Mouse (Mus musculus): ENCODE results near the gene Anapc16.

Anapc16 gene

GRCm38 (mm10) chr10:60002673-60003212 is at the start of gene Anapc16, which contains the start of gene Ascc1:
Anapc16 (minus strand) TSS chr10:60003135.
Ascc1 (plus strand) TSS chr10:60002805.
- DNase-seq (ENCODE audit: low read depth, low spot score) = peak; percentile 98

GRCm38 (mm10) chr10:60050581-60050980 is 47.6 kb upstream of the Anapc16 start:
- no peak for DNase-seq (ENCODE audit: low read depth, low spot score)

GRCm38 (mm10) chr10:60046696-60047095 is 43.8 kb upstream of the Anapc16 start:
- no peak for DNase-seq (ENCODE audit: low read depth, low spot score)

GRCm38 (mm10) chr10:60042350-60042922 is 39.5 kb upstream of the Anapc16 start:
- DNase-seq (ENCODE audit: low read depth, low spot score) = no peak

GRCm38 (mm10) chr10:60035744-60036143 is 32.8 kb upstream of the Anapc16 start:
- DNase-seq (ENCODE audit: low read depth, low spot score) = no peak

- DNase-seq (ENCODE audit: low read depth, low spot score) = no peak
Measured at GRCm38 (mm10) chr10:60034621-60035020, 31.7 kb upstream of the Anapc16 start.

- no peak for DNase-seq (ENCODE audit: low read depth, low spot score)
Measured at GRCm38 (mm10) chr10:60033064-60033463, 30.1 kb upstream of the Anapc16 start.

- DNase-seq (ENCODE audit: low read depth, low spot score) = no peak
Measured at GRCm38 (mm10) chr10:60032622-60033021, 29.7 kb upstream of the Anapc16 start.

GRCm38 (mm10) chr10:60031985-60032384 is 29.1 kb upstream of the Anapc16 start:
- DNase-seq (ENCODE audit: low read depth, low spot score) = no peak

- DNase-seq (ENCODE audit: low read depth, low spot score) = no peak
Measured at GRCm38 (mm10) chr10:60031562-60031961, 28.6 kb upstream of the Anapc16 start.

- no peak for DNase-seq (ENCODE audit: low read depth, low spot score)
Measured at GRCm38 (mm10) chr10:60029387-60029786, 26.5 kb upstream of the Anapc16 start.

GRCm38 (mm10) chr10:60028979-60029378 is 26.0 kb upstream of the Anapc16 start:
- DNase-seq (ENCODE audit: low read depth, low spot score) = no peak

- DNase-seq (ENCODE audit: low read depth, low spot score) = peak; percentile 70
Measured at GRCm38 (mm10) chr10:60028181-60028580, 25.2 kb upstream of the Anapc16 start.

- DNase-seq (ENCODE audit: low read depth, low spot score) = peak; percentile 49
Measured at GRCm38 (mm10) chr10:60027619-60028084, 24.7 kb upstream of the Anapc16 start.

GRCm38 (mm10) chr10:60026759-60027395 is 23.9 kb upstream of the Anapc16 start:
- no peak for DNase-seq (ENCODE audit: low read depth, low spot score)

- no peak for DNase-seq (ENCODE audit: low read depth, low spot score)
Measured at GRCm38 (mm10) chr10:60023751-60024150, 20.8 kb upstream of the Anapc16 start.

- DNase-seq (ENCODE audit: low read depth, low spot score) = peak; percentile 26
Measured at GRCm38 (mm10) chr10:60019299-60019698, 16.4 kb upstream of the Anapc16 start.

GRCm38 (mm10) chr10:60016223-60016622 is 13.3 kb upstream of the Anapc16 start:
- DNase-seq (ENCODE audit: low read depth, low spot score) = no peak

- no peak for DNase-seq (ENCODE audit: low read depth, low spot score)
Measured at GRCm38 (mm10) chr10:60009115-60009514, 6.2 kb upstream of the Anapc16 start.

- peak; percentile 75 for DNase-seq (ENCODE audit: low read depth, low spot score)
Measured at GRCm38 (mm10) chr10:60005264-60005663, 2.3 kb upstream of the Anapc16 start.

- no peak for DNase-seq (ENCODE audit: low read depth, low spot score)
Measured at GRCm38 (mm10) chr10:60003847-60004246, 912 bp upstream of the Anapc16 start.

GRCm38 (mm10) chr10:60003213-60003752 is 348 bp upstream of the Anapc16 start:
- DNase-seq (ENCODE audit: low read depth, low spot score) = no peak

- no peak for DNase-seq (ENCODE audit: low read depth, low spot score)
Measured at GRCm38 (mm10) chr10:60002203-60002602, 732 bp downstream of the Anapc16 start.
